Mouse (Mus musculus) urinary bladder, postnatal 25 days (tissue): ENCODE data around the gene Pdhx.

ENCODE experiments used
- DNase-seq: peaks from one replicate; pipeline ENCODE4 v3.0.0; 2022; ENCODE audit warnings: low spot score

The Pdhx gene

GRCm38 (mm10) chr2:103062865-103063264 lies 10.4 kb downstream of the Pdhx start:
- DNase-seq = peak; percentile 19

- no peak for DNase-seq
Measured at GRCm38 (mm10) chr2:103058266-103058665, 15.0 kb downstream of the Pdhx start.

- DNase-seq = no peak
Measured at GRCm38 (mm10) chr2:103055820-103056219, 17.5 kb downstream of the Pdhx start.

- DNase-seq = no peak
Measured at GRCm38 (mm10) chr2:103051937-103052893, 21.1 kb downstream of the Pdhx start.

DNA sequence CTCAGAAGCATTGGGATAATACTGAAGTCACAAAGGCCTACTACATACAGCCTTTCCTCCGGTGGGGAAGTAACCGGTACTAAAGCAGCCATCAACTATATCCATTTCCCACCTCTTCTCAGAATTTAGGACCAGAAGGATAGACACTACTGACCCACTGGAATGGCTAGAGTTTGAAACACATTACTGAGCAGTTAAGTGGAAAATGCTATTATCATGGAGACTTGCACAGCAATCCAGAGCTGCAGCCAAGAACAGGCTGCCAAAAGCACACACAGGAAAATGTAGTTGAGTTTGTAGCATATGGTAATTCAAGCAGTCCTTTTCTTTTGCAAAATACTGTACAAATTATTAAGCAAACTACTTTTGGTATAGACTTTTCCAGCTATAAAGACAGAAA lies 28.0 kb downstream of the Pdhx start:
- DNase-seq = no peak

DNA sequence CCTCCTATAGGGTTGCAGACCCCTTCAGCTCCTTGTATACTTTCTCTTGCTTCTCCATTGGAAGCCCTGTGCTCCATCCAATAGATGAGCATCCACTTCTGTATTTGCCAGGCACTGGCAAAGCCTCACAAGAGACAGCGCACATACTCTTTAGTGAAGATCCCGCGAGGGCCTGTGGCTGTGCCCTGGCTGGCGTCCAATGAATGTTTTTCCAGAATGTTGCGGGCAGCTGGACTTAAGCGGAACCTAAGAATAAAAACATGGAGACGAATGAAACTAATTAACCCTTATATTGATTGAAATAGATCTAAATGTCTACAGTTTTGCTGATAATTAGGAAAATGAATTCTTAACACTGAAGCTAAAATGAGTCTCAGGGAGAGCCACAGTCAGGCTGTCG lies 32.4 kb downstream of the Pdhx start:
- DNase-seq = no peak

GRCm38 (mm10) chr2:103037831-103038230 lies 35.5 kb downstream of the Pdhx start:
- no peak for DNase-seq

- no peak for DNase-seq
Measured at GRCm38 (mm10) chr2:103022728-103023127, 50.6 kb downstream of the Pdhx start.

DNA sequence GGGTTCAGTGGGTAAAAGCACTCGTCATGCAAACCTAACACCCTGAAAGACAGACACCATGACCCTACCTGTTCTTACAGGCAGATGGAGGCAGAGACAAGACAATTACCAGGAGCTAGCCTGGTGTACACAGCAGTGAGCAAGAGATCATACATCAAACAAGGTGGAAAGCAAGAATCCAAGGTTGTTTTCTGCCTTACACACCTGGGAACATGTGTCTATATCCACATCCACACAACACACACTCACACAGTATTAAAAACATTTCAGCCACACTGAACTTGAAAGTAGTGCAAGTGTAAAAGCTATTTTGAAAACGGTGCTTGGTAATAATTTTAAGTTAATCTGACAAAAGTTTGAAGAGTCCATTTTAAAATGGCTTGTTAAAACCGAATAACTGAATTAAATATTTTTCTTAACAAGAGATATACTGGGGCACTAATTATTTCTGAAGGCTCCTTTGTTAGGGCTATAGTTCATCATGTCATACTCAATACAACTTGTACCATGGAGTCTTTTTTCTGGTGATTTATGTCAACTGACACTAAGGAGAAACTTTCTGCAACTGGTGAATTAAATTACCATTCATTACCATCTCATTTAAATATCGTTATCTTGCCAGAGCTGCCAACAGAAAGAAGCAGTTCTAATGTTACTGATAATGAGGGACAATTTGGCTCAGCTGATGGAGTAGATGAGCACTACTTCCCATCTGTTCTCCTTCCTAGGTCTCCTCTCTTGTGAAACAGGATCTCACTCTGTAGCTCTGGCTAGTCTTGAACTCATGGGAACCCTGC lies 52.9 kb downstream of the Pdhx start:
- no peak for DNase-seq

- no peak for DNase-seq
Measured at GRCm38 (mm10) chr2:103018817-103019494, 54.4 kb downstream of the Pdhx start.

GRCm38 (mm10) chr2:103017391-103017824 lies 55.9 kb downstream of the Pdhx start:
- DNase-seq = no peak

GRCm38 (mm10) chr2:103016089-103016488 lies 57.2 kb downstream of the Pdhx start:
- DNase-seq = no peak

- DNase-seq = no peak
Measured at GRCm38 (mm10) chr2:103012782-103013575, 60.3 kb downstream of the Pdhx start.

DNA sequence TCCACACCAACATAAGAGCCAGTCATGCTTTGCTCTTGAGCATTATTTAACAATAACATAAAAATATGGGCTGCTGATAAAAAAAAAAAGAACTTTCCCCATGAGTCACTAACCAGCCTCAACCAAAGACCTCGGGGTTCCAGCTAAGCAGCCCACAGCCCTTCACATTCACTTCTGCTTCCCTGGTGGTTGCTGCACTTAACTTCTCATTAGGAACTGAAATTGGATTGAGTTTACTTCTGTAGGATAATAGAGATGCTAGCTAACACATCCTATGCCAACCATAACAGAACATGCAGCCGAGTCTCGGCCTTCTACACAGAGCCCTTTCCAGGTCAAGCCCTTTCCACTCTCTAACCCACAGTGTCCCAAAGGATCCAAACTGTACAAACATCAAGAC lies 65.1 kb downstream of the Pdhx start:
- DNase-seq = no peak

DNA sequence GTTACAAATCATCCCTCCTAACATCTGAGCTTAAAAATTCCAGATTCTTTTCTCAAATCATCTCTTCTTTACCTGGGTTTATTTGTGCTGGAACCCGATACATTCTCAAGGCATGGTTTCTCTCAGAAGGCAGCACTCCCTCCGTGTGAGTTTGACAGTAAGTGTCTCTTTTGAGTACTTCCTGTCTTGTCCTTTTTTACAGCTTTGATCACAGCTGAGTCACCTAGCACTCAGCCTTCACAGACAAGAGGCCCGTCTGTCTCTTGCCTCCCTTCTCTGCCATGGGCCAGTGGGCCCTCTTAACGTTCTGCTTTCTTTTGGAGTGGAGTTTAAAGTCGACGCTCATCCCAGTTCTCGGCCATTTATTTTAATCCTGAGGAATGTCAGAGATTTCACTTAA lies 68.7 kb downstream of the Pdhx start:
- no peak for DNase-seq

GRCm38 (mm10) chr2:102999153-102999575 lies 74.1 kb downstream of the Pdhx start:
- DNase-seq = no peak

GRCm38 (mm10) chr2:102998356-102998755 lies 75.0 kb downstream of the Pdhx start:
- no peak for DNase-seq

GRCm38 (mm10) chr2:102997874-102998273 lies 75.4 kb downstream of the Pdhx start:
- no peak for DNase-seq

- no peak for DNase-seq
Measured at GRCm38 (mm10) chr2:102993841-102994607, 79.3 kb downstream of the Pdhx start.

DNA sequence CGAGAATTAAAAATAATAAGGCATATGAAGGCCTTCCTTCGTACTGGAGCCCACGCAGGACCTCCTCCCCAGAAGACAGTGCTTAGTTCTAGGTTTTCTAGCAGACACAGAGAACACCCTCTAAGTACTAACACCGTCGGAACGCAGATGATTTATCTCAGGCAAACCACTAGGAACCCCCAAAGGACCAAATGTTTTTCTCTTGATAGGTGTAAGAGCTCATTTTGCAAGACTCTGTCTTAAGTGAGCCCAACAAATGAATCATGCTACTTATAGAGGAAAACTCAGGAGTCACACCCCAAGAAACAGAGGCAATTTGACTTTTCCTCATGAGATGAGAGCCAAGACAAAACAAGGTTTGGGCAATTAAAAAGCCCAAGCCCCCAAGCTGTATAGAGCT lies 80.9 kb downstream of the Pdhx start:
- no peak for DNase-seq

DNA sequence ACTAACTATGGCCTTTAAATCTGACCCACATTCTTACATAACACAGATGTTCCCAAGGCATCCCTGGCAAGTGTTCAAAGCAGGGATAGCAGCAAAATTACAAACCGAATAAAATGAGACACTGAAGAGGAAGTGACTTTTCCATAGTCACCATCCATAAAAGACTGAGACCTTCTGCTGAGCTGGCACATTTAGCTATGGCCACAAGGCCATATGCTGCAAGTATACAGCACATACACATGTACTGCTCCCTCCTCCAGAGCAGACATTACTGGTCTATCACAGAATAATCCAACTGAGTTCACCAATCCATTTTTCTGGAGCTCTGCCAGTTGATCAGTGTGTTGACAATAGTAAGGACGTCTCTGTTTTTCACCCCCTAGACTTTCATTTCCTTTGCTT lies 83.0 kb downstream of the Pdhx start:
- no peak for DNase-seq
